Mouse (Mus musculus) liver, embryonic 14.5 days (tissue): ENCODE measurements around the gene Herc1.

Source experiments
- CTCF ChIP-seq: IDR thresholded peaks from 2 replicates; pipeline ENCODE4 v1.5.1; 2016; ENCODE audit warnings: antibody characterized with exemption, low read depth, control low read depth
- EP300 ChIP-seq: IDR thresholded peaks from 2 replicates; pipeline ENCODE4 v1.6.1; 2016; ENCODE audit warnings: antibody characterized with exemption, low read depth

DNA sequence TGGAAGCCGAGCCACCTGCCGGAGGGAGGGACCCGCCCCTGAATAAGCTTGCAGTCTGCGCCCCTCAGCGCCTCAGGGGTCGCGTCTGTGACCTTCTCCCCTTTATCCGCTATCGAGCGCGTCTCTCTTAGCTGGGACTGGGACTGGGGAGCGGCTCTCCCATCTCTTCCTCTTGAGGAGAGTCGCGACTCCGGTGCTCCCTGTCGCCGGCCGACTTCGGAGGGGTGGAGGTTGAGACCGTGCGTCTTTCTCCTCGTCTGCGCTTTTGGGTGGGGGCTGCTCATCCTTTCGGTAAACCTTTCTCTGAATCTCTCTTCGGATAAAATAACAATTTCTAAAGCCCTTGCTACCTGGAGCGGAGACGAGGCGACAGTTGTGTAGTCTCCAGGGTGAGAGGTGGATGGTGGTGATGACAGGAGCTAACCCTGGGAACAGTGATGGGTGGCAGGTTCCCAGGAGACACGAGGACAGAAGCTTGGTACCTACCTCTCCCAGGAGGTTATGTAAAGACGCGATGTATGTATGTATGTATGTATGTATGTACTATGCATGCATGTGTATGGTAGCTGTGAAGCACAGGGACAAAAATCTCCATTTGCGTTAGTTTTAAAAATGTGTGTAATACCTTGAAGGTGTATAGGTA lies 659 bp downstream of the Herc1 start:
- TF ChIP-seq CTCF (no peak), EP300 (no peak)
